Mouse (Mus musculus): ENCODE measurements around the gene Fkbp9. TPM values are rescaled to one million over a fixed set of nuclear protein-coding genes. Genes with fewer than 3 reads are reported as not detected.
A peak's percentile ranks its signal among the peaks of the same experiment; 100 is the strongest.

Gene Fkbp9
- polyA plus RNA-seq, 1 experiment from 2014 or later, result 55.4 TPM

DNA sequence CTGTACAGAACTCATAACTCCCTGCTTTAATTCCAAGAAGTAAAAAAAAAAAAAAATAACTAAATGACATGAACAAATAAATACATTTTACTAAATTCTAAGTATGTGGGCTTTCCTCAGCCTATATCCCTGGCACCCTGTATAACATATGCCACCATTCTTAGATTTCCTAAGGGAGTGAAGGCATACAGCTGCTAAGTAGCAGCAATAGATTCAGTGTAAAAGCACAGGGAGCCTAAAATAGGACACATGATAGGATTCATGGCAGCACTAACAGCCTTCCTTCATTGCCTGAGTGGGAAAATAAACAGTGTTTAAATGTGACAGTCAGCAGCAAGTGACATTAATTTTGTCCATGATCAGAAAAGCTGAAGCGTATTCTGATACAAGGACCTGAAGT lies 72.5 kb downstream of the Fkbp9 start:
- H3K27me3 ChIP-seq (ENCODE audit: control insufficient read depth, insufficient read depth, low read length), result no peaks in the 10 kb centered on the region
- no peak for ATAC-seq (ENCODE audit: low FRiP score)
- no peak overlapping the region for H3K4me2 ChIP-seq (replicated peaks; ENCODE audit: low read depth, low read length)
- no peak overlapping the region for H3K27ac ChIP-seq (ENCODE audit: low read depth, low read length)
- no peaks in the 10 kb centered on the region for H3K9me3 ChIP-seq (ENCODE audit: control insufficient read depth, low read length)
- 100% methylated on average over 1 of the region's 1 CpGs for WGBS
- no peak for DNase-seq (ENCODE audit: low spot score)
- H3K36me3 ChIP-seq (ENCODE audit: control insufficient read depth, insufficient read depth, low read length), result no peaks in the 10 kb centered on the region
- H3K4me1 ChIP-seq (replicated peaks; ENCODE audit: control insufficient read depth, insufficient read depth, low read length), result no peaks in the 10 kb centered on the region
- no peak overlapping the region for H3K9ac ChIP-seq (ENCODE audit: low read depth, low read length)
- no peak overlapping the region for H3K4me3 ChIP-seq (ENCODE audit: low read depth, low read length)

DNA sequence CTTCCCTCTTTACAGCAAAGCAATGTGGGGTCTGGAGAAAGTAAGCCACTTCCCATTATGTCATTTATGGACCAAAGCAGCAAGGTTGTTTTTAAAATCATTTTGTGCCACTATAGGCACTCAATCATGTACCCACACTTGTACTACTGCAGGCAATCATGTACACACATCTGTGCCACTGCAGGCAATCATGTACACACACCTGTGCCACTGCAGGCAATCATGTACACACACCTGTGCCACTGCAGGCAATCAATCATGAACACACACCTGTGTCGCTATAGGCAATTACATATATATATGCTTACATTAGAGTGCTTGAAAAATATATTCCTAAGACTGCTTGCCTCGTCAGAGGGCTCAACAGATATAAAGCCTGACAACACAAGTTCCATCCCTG lies 73.1 kb downstream of the Fkbp9 start:
- H3K4me1 ChIP-seq (replicated peaks; ENCODE audit: control insufficient read depth, insufficient read depth, low read length), result no peaks in the 10 kb centered on the region
- no peak overlapping the region for H3K9ac ChIP-seq (ENCODE audit: low read depth, low read length)
- ATAC-seq (ENCODE audit: low FRiP score), result no peak
- no peak overlapping the region for H3K4me2 ChIP-seq (replicated peaks; ENCODE audit: low read depth, low read length)
- no peak for DNase-seq (ENCODE audit: low spot score)
- no peak overlapping the region for H3K4me3 ChIP-seq (ENCODE audit: low read depth, low read length)
- H3K27ac ChIP-seq (ENCODE audit: low read depth, low read length), result no peak overlapping the region
- 88% methylated on average over 2 of the region's 2 CpGs for WGBS
- H3K9me3 ChIP-seq (ENCODE audit: control insufficient read depth, low read length), result no peaks in the 10 kb centered on the region
- no peaks in the 10 kb centered on the region for H3K36me3 ChIP-seq (ENCODE audit: control insufficient read depth, insufficient read depth, low read length)
- H3K27me3 ChIP-seq (ENCODE audit: control insufficient read depth, insufficient read depth, low read length), result no peaks in the 10 kb centered on the region

DNA sequence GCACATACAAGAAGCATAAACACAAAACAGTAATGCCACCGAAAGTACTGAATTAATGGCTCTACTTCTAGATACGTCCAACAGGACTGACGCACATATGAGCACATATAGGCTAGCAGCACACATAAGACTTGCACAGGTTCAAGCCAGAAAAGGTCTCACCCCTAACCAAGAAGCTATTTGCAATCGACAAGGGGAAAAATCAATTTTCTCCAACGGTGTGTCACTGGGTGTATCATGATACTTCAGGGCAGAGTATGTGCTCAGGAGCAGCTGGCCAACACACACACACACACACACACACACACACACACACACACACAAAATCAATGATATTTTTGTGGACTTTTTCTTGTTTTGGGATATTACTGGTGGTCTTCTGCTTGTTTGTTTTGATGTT lies 73.6 kb downstream of the Fkbp9 start:
- H3K9ac ChIP-seq (ENCODE audit: low read depth, low read length), result no peak overlapping the region
- no peaks in the 10 kb centered on the region for H3K9me3 ChIP-seq (ENCODE audit: control insufficient read depth, low read length)
- no peak for ATAC-seq (ENCODE audit: low FRiP score)
- H3K27me3 ChIP-seq (ENCODE audit: control insufficient read depth, insufficient read depth, low read length), result no peaks in the 10 kb centered on the region
- no peaks in the 10 kb centered on the region for H3K36me3 ChIP-seq (ENCODE audit: control insufficient read depth, insufficient read depth, low read length)
- H3K4me2 ChIP-seq (replicated peaks; ENCODE audit: low read depth, low read length), result no peak overlapping the region
- H3K4me3 ChIP-seq (ENCODE audit: low read depth, low read length), result no peak overlapping the region
- no peak for DNase-seq (ENCODE audit: low spot score)
- H3K4me1 ChIP-seq (replicated peaks; ENCODE audit: control insufficient read depth, insufficient read depth, low read length), result no peaks in the 10 kb centered on the region
- 91% methylated on average over 5 of the region's 5 CpGs for WGBS
- H3K27ac ChIP-seq (ENCODE audit: low read depth, low read length), result no peak overlapping the region

DNA sequence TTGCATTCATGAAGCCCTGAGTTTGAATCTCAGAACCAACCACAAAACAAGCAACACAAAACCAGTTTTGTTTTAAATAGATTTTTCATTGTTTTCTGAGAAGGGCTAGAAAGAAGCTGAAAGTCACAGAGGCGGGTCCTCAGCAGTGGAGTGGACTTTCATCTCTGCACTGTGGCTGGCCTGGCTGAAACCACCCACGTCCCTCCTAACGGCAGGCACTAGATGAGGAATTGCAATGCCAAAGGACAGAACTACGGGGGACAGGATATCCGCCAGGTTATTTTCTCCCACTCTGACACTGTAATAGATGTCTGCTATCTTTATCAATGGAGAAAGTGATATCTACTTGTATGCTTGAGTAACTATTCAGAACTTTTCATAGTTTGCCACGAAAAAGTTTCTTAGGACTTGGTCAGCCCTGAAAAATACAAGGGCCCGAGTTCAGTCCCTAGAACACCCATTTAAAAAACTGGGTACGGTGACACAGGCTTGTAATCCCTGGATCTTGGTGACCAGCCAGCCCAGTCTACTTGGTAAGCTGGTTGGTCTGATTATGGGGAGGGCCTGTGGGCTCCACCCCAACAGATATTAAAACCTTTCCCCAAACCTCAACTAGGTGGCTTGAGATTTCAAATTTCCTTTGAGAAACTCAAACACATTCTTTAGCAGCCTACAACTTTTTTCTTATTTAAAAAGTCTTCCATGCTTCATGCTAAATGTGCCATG lies 74.4 kb downstream of the Fkbp9 start:
- no peak overlapping the region for H3K27ac ChIP-seq (ENCODE audit: low read depth, low read length)
- H3K9ac ChIP-seq (ENCODE audit: low read depth, low read length), result no peak overlapping the region
- ATAC-seq (ENCODE audit: low FRiP score) (no peak), DNase-seq (ENCODE audit: low spot score) (no peak)
- H3K4me1 ChIP-seq (replicated peaks; ENCODE audit: control insufficient read depth, insufficient read depth, low read length), result no peaks in the 10 kb centered on the region
- no peaks in the 10 kb centered on the region for H3K36me3 ChIP-seq (ENCODE audit: control insufficient read depth, insufficient read depth, low read length)
- H3K4me2 ChIP-seq (replicated peaks; ENCODE audit: low read depth, low read length), result no peak overlapping the region
- no peaks in the 10 kb centered on the region for H3K9me3 ChIP-seq (ENCODE audit: control insufficient read depth, low read length)
- H3K27me3 ChIP-seq (ENCODE audit: control insufficient read depth, insufficient read depth, low read length), result no peaks in the 10 kb centered on the region
- H3K4me3 ChIP-seq (ENCODE audit: low read depth, low read length), result no peak overlapping the region
- WGBS, result 88% methylated on average over 8 of the region's 8 CpGs

DNA sequence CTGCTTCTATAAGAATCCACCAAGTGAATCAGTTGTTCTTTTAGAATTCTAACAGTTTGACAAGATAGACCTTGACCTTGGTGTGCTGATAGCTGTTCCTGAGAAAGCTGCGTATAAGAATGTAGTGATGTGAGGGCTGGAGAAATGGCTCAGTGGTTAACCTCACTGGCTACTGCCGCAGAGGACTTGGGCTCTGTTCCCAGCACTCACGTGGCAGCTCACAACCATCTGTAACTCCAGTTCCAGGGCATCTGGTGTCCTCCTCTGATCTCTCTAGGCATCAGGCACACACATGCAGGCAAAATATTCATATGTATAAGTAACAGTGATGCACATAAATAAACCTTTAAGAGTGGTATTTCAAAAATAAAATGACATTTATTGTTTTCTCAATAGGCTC lies 76.1 kb downstream of the Fkbp9 start:
- 99% methylated on average over 3 of the region's 3 CpGs for WGBS
- DNase-seq (ENCODE audit: low spot score) (no peak), ATAC-seq (ENCODE audit: low FRiP score) (no peak)
- Histone ChIP-seq H3K9ac (ENCODE audit: low read depth, low read length) (no peak overlapping the region), H3K9me3 (ENCODE audit: control insufficient read depth, low read length) (no peaks in the 10 kb centered on the region), H3K4me3 (ENCODE audit: low read depth, low read length) (no peak overlapping the region), H3K27ac (ENCODE audit: low read depth, low read length) (no peak overlapping the region), H3K4me2 (replicated peaks; ENCODE audit: low read depth, low read length) (no peak overlapping the region), H3K27me3 (ENCODE audit: control insufficient read depth, insufficient read depth, low read length) (no peaks in the 10 kb centered on the region), H3K36me3 (ENCODE audit: control insufficient read depth, insufficient read depth, low read length) (no peaks in the 10 kb centered on the region), H3K4me1 (replicated peaks; ENCODE audit: control insufficient read depth, insufficient read depth, low read length) (no peaks in the 10 kb centered on the region)

DNA sequence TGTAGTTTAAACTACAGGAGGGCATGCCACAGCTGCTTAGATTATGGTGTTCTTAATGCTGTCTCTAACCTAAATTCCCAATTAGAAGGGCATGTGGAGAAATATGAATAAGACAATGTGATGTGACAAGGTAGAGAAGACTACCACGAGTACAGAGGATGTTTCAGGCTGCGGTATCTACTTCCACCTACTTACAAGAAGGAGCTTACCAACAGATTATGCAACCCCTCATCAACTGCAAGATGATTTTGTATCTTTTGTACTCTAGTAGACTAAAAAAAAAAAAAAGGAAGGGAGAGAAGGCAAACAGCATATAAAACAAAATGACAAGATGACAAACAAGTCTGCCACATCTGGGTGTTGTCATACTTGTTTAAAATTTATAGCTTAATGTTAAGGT lies 76.5 kb downstream of the Fkbp9 start:
- Histone ChIP-seq H3K9me3 (ENCODE audit: control insufficient read depth, low read length) (no peaks in the 10 kb centered on the region), H3K27me3 (ENCODE audit: control insufficient read depth, insufficient read depth, low read length) (no peaks in the 10 kb centered on the region), H3K9ac (ENCODE audit: low read depth, low read length) (no peak overlapping the region), H3K4me1 (replicated peaks; ENCODE audit: control insufficient read depth, insufficient read depth, low read length) (no peaks in the 10 kb centered on the region), H3K27ac (ENCODE audit: low read depth, low read length) (no peak overlapping the region), H3K4me2 (replicated peaks; ENCODE audit: low read depth, low read length) (no peak overlapping the region), H3K36me3 (ENCODE audit: control insufficient read depth, insufficient read depth, low read length) (no peaks in the 10 kb centered on the region), H3K4me3 (ENCODE audit: low read depth, low read length) (no peak overlapping the region)
- 95% methylated on average over 2 of the region's 2 CpGs for WGBS
- DNase-seq (ENCODE audit: low spot score) (no peak), ATAC-seq (ENCODE audit: low FRiP score) (no peak)

DNA sequence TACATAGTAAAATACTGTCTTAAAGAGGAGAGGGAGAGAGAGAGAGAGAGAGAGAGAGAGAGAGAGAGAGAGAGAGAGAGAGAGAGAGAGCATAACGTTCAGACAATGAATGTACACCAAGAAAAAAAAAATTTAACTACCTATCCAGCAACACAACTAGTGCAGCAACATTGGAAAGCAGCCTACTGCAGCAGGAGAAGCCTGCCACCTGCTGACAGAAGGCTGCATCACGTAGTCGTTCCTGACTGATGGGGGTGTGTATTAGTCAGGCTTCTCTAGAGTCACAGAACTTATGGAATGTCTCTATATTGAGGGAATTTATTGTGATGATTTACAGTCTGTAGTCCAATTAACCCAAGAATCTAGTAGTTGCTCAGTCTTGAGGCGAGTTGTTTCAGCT lies 77.1 kb downstream of the Fkbp9 start:
- WGBS, result 18% methylated on average over 4 of the region's 4 CpGs
- Histone ChIP-seq H3K4me2 (replicated peaks; ENCODE audit: low read depth, low read length) (no peak overlapping the region), H3K36me3 (ENCODE audit: control insufficient read depth, insufficient read depth, low read length) (no peaks in the 10 kb centered on the region), H3K4me3 (ENCODE audit: low read depth, low read length) (no peak overlapping the region), H3K9me3 (ENCODE audit: control insufficient read depth, low read length) (no peaks in the 10 kb centered on the region), H3K4me1 (replicated peaks; ENCODE audit: control insufficient read depth, insufficient read depth, low read length) (no peaks in the 10 kb centered on the region), H3K27ac (ENCODE audit: low read depth, low read length) (no peak overlapping the region), H3K9ac (ENCODE audit: low read depth, low read length) (no peak overlapping the region), H3K27me3 (ENCODE audit: control insufficient read depth, insufficient read depth, low read length) (no peaks in the 10 kb centered on the region)
- DNase-seq (ENCODE audit: low spot score) (peak; percentile 58), ATAC-seq (ENCODE audit: low FRiP score) (no peak)

DNA sequence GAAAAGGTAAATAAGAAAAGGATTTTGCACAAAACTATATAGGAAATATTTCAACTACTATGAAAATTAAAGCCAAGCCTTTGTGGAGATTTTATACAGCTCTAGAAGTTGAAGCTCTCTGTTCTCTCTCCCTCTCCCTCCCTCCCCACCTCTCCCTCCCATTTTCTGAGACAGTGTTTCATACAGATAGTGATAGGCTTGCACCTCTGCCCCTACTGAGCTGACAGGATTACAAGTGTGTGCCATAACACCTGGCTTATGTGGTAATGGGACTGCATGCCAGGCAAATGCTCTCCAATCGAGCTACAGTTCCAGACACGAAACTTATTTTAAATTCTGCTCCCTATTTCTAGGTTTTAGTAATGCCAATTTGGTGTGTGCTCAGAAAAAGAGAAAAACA lies 79.1 kb downstream of the Fkbp9 start:
- DNase-seq (ENCODE audit: low spot score) (no peak), ATAC-seq (ENCODE audit: low FRiP score) (no peak)
- no peaks in the 10 kb centered on the region for H3K27me3 ChIP-seq (ENCODE audit: control insufficient read depth, insufficient read depth, low read length)
- H3K4me2 ChIP-seq (replicated peaks; ENCODE audit: low read depth, low read length), result no peak overlapping the region
- H3K4me1 ChIP-seq (replicated peaks; ENCODE audit: control insufficient read depth, insufficient read depth, low read length), result no peaks in the 10 kb centered on the region
- no peak overlapping the region for H3K4me3 ChIP-seq (ENCODE audit: low read depth, low read length)
- no peaks in the 10 kb centered on the region for H3K9me3 ChIP-seq (ENCODE audit: control insufficient read depth, low read length)
- no peak overlapping the region for H3K27ac ChIP-seq (ENCODE audit: low read depth, low read length)
- 84% methylated on average over 2 of the region's 2 CpGs for WGBS
- H3K36me3 ChIP-seq (ENCODE audit: control insufficient read depth, insufficient read depth, low read length), result no peaks in the 10 kb centered on the region
- H3K9ac ChIP-seq (ENCODE audit: low read depth, low read length), result no peak overlapping the region

DNA sequence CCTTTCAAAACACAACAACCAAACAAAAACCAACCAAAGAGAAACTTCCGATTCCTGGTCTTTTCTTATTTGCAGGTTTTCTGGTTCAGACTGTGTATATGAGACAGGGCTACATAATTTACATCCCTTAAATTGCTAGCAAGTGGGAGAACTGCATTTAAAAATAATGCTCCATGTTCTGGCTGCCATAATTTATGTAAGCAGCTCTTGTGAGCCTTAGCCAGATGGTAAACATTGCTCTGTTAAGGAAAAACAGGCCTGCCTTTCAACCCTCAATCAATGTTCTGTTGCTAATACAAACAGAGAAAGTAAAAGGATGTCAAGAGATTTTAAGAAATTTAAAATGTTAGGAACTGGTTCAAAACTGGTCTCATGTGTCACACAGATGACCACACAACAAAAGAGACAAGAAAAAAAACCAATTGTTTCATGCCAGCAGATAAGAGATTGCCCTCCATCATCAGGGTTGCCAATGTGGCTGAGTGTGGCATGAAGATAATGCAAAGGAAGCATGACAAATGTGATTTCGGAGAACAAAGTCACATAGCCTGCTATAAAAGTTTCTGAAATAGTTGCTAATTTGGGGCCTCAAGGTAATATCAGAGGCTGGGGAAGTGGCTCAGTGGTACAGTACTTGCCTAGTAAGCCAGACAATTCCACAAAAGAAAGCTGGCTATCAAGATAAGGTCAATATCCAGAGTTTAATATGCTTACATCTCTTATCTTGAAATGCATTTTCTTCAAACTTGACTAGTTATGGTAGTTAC lies 81.4 kb downstream of the Fkbp9 start:
- Histone ChIP-seq H3K4me2 (replicated peaks; ENCODE audit: low read depth, low read length) (no peak overlapping the region), H3K9ac (ENCODE audit: low read depth, low read length) (no peak overlapping the region), H3K27ac (ENCODE audit: low read depth, low read length) (no peak overlapping the region), H3K4me1 (replicated peaks; ENCODE audit: control insufficient read depth, insufficient read depth, low read length) (no peaks in the 10 kb centered on the region), H3K36me3 (ENCODE audit: control insufficient read depth, insufficient read depth, low read length) (no peaks in the 10 kb centered on the region), H3K27me3 (ENCODE audit: control insufficient read depth, insufficient read depth, low read length) (no peaks in the 10 kb centered on the region), H3K4me3 (ENCODE audit: low read depth, low read length) (no peak overlapping the region), H3K9me3 (ENCODE audit: control insufficient read depth, low read length) (no peaks in the 10 kb centered on the region)
- ATAC-seq (ENCODE audit: low FRiP score), result no peak
- DNase-seq (ENCODE audit: low spot score), result no peak
- WGBS, result 89% methylated on average over 2 of the region's 2 CpGs

Measured in hindbrain, embryonic 11.5 days (tissue).